Mouse (Mus musculus): ENCODE measurements around the gene Cpt1b.

DNA sequence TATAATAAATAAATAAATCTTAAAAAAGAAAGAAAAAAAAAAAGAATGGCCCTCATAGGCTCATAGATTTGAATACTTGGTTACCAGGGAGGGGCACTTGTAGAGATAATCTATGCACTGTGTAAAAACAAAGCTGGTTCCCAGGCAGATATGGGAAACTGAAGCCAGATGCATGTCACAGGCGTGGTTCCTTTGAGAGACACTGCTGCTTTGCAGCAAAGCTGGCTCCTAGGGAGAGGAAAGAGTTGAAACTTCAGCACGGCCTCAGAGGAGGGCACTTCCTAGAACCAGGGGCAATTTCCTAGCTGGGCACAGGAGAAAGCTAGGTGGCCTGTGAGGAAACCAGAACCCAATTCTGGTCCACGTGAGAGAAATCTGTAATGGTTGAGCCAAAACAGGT, 8.5 kb upstream of the Cpt1b start:
- TF ChIP-seq POLR2AphosphoS2 (IDR thresholded peaks at IDR 0.05; ENCODE audit: insufficient read length, low read depth) (no peak), REST (IDR thresholded peaks at IDR 0.05; ENCODE audit: insufficient read depth, insufficient read length) (no peak), USF1 (IDR thresholded peaks at IDR 0.05; ENCODE audit: low read depth) (no peak)
